Comparison of ENCODE assay signal across 11 mouse cellular contexts in the genomic region with DNA sequence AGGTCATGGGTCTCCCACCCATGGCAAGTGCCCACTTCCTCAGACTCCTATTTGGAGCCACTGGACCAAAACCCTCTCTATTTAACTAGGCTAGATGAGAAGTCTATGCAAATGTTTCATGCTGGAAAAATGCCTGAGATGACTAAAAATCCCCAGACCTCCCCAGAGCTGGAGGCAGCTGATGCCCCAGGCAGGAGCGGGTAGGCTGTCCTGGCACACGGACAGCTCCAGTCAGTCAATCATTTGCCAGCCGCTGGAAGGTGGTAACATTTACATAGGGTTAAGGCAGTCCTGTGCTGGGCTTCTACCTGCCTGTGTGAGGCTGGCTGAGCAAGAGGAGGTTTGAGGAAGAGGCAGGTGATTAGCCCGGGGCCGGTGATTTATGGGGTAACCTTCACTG. TPM values are rescaled to one million over a fixed set of nuclear protein-coding genes. Genes with fewer than 3 reads are reported as not detected.
DNase-seq lines count a peak whose midpoint lies in the region; ATAC-seq and TF ChIP-seq lines count a peak whose summit lies in the region.
"Had no signal": no experiment of that assay in that cellular context is flagged by ENCODE, and none has a peak within 500 bp of the region (broad histone marks: within the 10 kb centered on the region; RNA-seq: fewer than 3 reads in every experiment).

No protein-coding gene starts in this region.

- TF ChIP-seq CTCF in cerebellum, adult 2 months (IDR thresholded peaks at IDR 0.05; ENCODE audit: borderline replicate concordance, insufficient read depth, low read depth, low read length) = no peak

- no peak overlapping the region for H3K9ac ChIP-seq in forebrain, embryonic 16.5 days (replicated peaks; ENCODE audit: low read depth, low read length)
- H3K9ac ChIP-seq in forebrain, embryonic 11.5 days (ENCODE audit: low read length) = no peak overlapping the region
- no peak overlapping the region for H3K9ac ChIP-seq in kidney, embryonic 16.5 days (replicated peaks; ENCODE audit: low read length)

- WGBS in forebrain, embryonic 16.5 days = 67% methylated on average over 5 of the region's 5 CpGs
- WGBS in forebrain, embryonic 11.5 days = 89% methylated on average over 5 of the region's 5 CpGs
- WGBS in kidney, embryonic 16.5 days = 15% methylated on average over 5 of the region's 5 CpGs
- WGBS in cerebellum, adult 2 months = 53% methylated on average over 5 of the region's 5 CpGs

- no peaks in the 10 kb centered on the region for H3K9me3 ChIP-seq in forebrain, embryonic 16.5 days (ENCODE audit: control insufficient read depth, low read length)
- no peaks in the 10 kb centered on the region for H3K9me3 ChIP-seq in forebrain, embryonic 11.5 days (ENCODE audit: control insufficient read depth, low read length)
- no peaks in the 10 kb centered on the region for H3K9me3 ChIP-seq in kidney, embryonic 16.5 days (ENCODE audit: low read length)

- ATAC-seq in forebrain, embryonic 16.5 days = 0 out of 2 replicates have a peak, but pooled peaks have one; percentile 49
- ATAC-seq in forebrain, embryonic 11.5 days (replicated peaks; ENCODE audit: low FRiP score) = no peak
- ATAC-seq in kidney, embryonic 16.5 days (ENCODE audit: low FRiP score, low TSS enrichment) = peak; percentile 95

- H3K4me2 ChIP-seq in forebrain, embryonic 16.5 days (ENCODE audit: low read length) = no peak overlapping the region
- no peak overlapping the region for H3K4me2 ChIP-seq in forebrain, embryonic 11.5 days (ENCODE audit: low read depth, low read length, severe bottlenecking)
- no peak overlapping the region for H3K4me2 ChIP-seq in kidney, embryonic 16.5 days (replicated peaks; ENCODE audit: low read depth, low read length)
- H3K4me2 ChIP-seq: midbrain, embryonic 11.5 days had no signal

- H3K4me1 ChIP-seq in forebrain, embryonic 16.5 days (replicated peaks; ENCODE audit: control insufficient read depth, insufficient read depth, low read length) = peaks cover 1% of the 10 kb centered on the region; the same call in 1 of the 2 replicates
- H3K4me1 ChIP-seq in forebrain, embryonic 11.5 days (replicated peaks; ENCODE audit: control insufficient read depth, insufficient read depth, low read length) = no peaks in the 10 kb centered on the region
- peaks cover 16% of the 10 kb centered on the region for H3K4me1 ChIP-seq in kidney, embryonic 16.5 days (ENCODE audit: insufficient read depth, low read length)
- no peaks in the 10 kb centered on the region for H3K4me1 ChIP-seq in cerebellum, adult 2 months (ENCODE audit: control insufficient read depth, insufficient read depth, low read length)

- no peak overlapping the region for H3K27ac ChIP-seq in forebrain, embryonic 16.5 days (ENCODE audit: low read length)
- H3K27ac ChIP-seq in forebrain, embryonic 11.5 days (ENCODE audit: low read depth, low read length) = no peak overlapping the region
- peak overlapping the region; percentile 68 for H3K27ac ChIP-seq in kidney, embryonic 16.5 days (ENCODE audit: low read length)
- no peak overlapping the region for H3K27ac ChIP-seq in cerebellum, adult 2 months (ENCODE audit: insufficient read depth, low read length)

- no peak for DNase-seq in forebrain, embryonic 11.5 days (ENCODE audit: low spot score)
- DNase-seq in 3134 (ENCODE audit: extremely low read depth, insufficient read length, low spot score) = peak; percentile 56
- peak; percentile 53 for DNase-seq in brain, adult 2 months (ENCODE audit: low read depth, low spot score)
- no peak for DNase-seq in cerebellum, adult 2 months
- DNase-seq in layer of hippocampus, postnatal 10 days (ENCODE audit: low spot score in 2 of 2) = no peak
- DNase-seq in gastrocnemius, adult 8-10 months (ENCODE audit: low spot score in 2 of 2) = no peak
- DNase-seq: heart, postnatal 4 days; right cerebral cortex, adult 18-20 months had no signal

- no peaks in the 10 kb centered on the region for H3K36me3 ChIP-seq in forebrain, embryonic 16.5 days (ENCODE audit: control insufficient read depth, insufficient read depth)
- H3K36me3 ChIP-seq in forebrain, embryonic 11.5 days (ENCODE audit: control insufficient read depth, insufficient read depth, low read length) = no peaks in the 10 kb centered on the region
- H3K36me3 ChIP-seq in kidney, embryonic 16.5 days (ENCODE audit: insufficient read depth, low read length) = no peaks in the 10 kb centered on the region

- no peaks in the 10 kb centered on the region for H3K27me3 ChIP-seq in forebrain, embryonic 16.5 days (replicated peaks; ENCODE audit: control insufficient read depth, insufficient read depth, low read length)
- no peaks in the 10 kb centered on the region for H3K27me3 ChIP-seq in forebrain, embryonic 11.5 days (ENCODE audit: control insufficient read depth, insufficient read depth, low read length)
- no peaks in the 10 kb centered on the region for H3K27me3 ChIP-seq in kidney, embryonic 16.5 days (ENCODE audit: insufficient read depth, low read length)
- no peaks in the 10 kb centered on the region for H3K27me3 ChIP-seq in cerebellum, adult 2 months (ENCODE audit: control insufficient read depth, insufficient read depth, low read length)

- H3K4me3 ChIP-seq in forebrain, embryonic 16.5 days (replicated peaks; ENCODE audit: low read length) = no peak overlapping the region
- no peak overlapping the region for H3K4me3 ChIP-seq in forebrain, embryonic 11.5 days (ENCODE audit: low read depth, low read length)
- no peak overlapping the region for H3K4me3 ChIP-seq in kidney, embryonic 16.5 days (ENCODE audit: low read length)
- no peak overlapping the region for H3K4me3 ChIP-seq in cerebellum, adult 2 months (replicated peaks; ENCODE audit: insufficient read depth, low read depth, low read length)

- no peak for TF ChIP-seq POLR2A in cerebellum, adult 2 months (IDR thresholded peaks at IDR 0.05; ENCODE audit: borderline replicate concordance, insufficient read depth, low read length)

RNA-seq across cellular contexts. Expression of gene Chaf1b, which starts 28.5 kb away (rescaled TPM):
- 36.0 and 40.4 TPM in 2 replicates for polyA plus RNA-seq in forebrain, embryonic 16.5 days (2015; fragmentation: Nextera tagmentation; extraction: Ambion mirVana)
- polyA plus RNA-seq in forebrain, embryonic 11.5 days (2014; fragmentation: Nextera tagmentation; extraction: Ambion mirVana) = 119 and 120 TPM in 2 replicates
- 70.3 and 72.1 TPM in 2 replicates for polyA plus RNA-seq in kidney, embryonic 16.5 days (2015; fragmentation: Nextera tagmentation; extraction: Ambion mirVana)
- 0.51 and 0.89 TPM in 2 replicates for polyA plus RNA-seq in cerebellum, adult 2 months (2012; rRNA removed)
- total RNA-seq in layer of hippocampus, postnatal 10 days (2021) = 1 to 10 TPM; 3.6 to 4.2 TPM
- under 1 TPM in 3 of 4 experiments, not detected in 1; 0.12 to 0.38 (median 0.29) TPM for total RNA-seq in gastrocnemius, adult 8-10 months (2022)

Comparison
In these comparisons a context has a peak if more than half of its experiments do, and no peak if none do; other contexts are left out.
1. DNase-seq: peak in 3134 (single experiment) and brain, adult 2 months (single experiment); none in forebrain, embryonic 11.5 days (single experiment), cerebellum, adult 2 months (0 of 2), layer of hippocampus, postnatal 10 days (0 of 2) and gastrocnemius, adult 8-10 months (0 of 2).
2. RNA of gene Chaf1b, which starts 28.5 kb away (polyA plus RNA-seq): 119 to 120 TPM in forebrain, embryonic 11.5 days, 70.3 to 72.1 TPM in kidney, embryonic 16.5 days and 36.0 to 40.4 TPM in forebrain, embryonic 16.5 days; 0.51 to 0.89 TPM in cerebellum, adult 2 months; every median in the first group is over 10 times any median in the second.